Mouse (Mus musculus): ENCODE data around the gene Ccr10.

- TF ChIP-seq CTCF (IDR thresholded peaks at IDR 0.05; ENCODE audit: extremely low read depth, insufficient read depth, low read length), result no peak
- no peak for TF ChIP-seq POLR2A (IDR thresholded peaks at IDR 0.05; ENCODE audit: extremely low read depth, insufficient read depth, low read length)
Measured at GRCm38 (mm10) chr11:101192646-101193045, 17.4 kb upstream of the Ccr10 start.

Measured in cortical plate, adult 2 months (tissue).